Mouse (Mus musculus): ENCODE data around the gene Ift43. TPM values are rescaled to one million over a fixed set of nuclear protein-coding genes. Genes with fewer than 3 reads are reported as not detected.
A peak's percentile ranks its signal among the peaks of the same experiment; 100 is the strongest.

Gene Ift43
- 47.3 and 47.9 TPM in 2 replicates for polyA plus RNA-seq (2015; fragmentation: Nextera tagmentation; extraction: Ambion mirVana)

- ATAC-seq (replicated peaks): peak; percentile 84
- Histone ChIP-seq H3K36me3 (replicated peaks) (0 out of 2 replicates have a peak, but pooled peaks cover 4% of the 10 kb centered on the region), H3K9ac (peak within 1 kb of the TSS; percentile 60), H3K4me2 (peak within 1 kb of the TSS; percentile 74), H3K9me3 (no peaks in the 10 kb centered on the region), H3K4me3 (peak within 1 kb of the TSS; percentile 80), H3K27ac (peak within 1 kb of the TSS; percentile 65), H3K4me1 (peaks cover 28% of the 10 kb centered on the region), H3K27me3 (replicated peaks) (0 out of 2 replicates have a peak, but pooled peaks cover 9% of the 10 kb centered on the region)
- WGBS: under 1% methylated on average over 35 of the region's 35 CpGs
Observed at GRCm38 (mm10) chr12:86082481-86083012, at the start of gene Ift43. Gene Ift43, plus strand, starts transcription at chr12:86082541.

GRCm38 (mm10) chr12:86035586-86035985 lies 46.8 kb upstream of the Ift43 start:
- H3K36me3 ChIP-seq (replicated peaks): no peaks in the 10 kb centered on the region
- no peaks in the 10 kb centered on the region for H3K9me3 ChIP-seq
- no peak overlapping the region for H3K4me2 ChIP-seq
- H3K9ac ChIP-seq: no peak overlapping the region
- H3K27me3 ChIP-seq (replicated peaks): no peaks in the 10 kb centered on the region
- no peak overlapping the region for H3K4me3 ChIP-seq
- ATAC-seq (replicated peaks): no peak
- peaks cover 13% of the 10 kb centered on the region for H3K4me1 ChIP-seq
- H3K27ac ChIP-seq: no peak overlapping the region

- Histone ChIP-seq H3K9ac (no peak overlapping the region), H3K4me1 (peaks cover 13% of the 10 kb centered on the region), H3K4me2 (no peak overlapping the region), H3K27ac (no peak overlapping the region), H3K4me3 (no peak overlapping the region), H3K36me3 (replicated peaks) (no peaks in the 10 kb centered on the region), H3K9me3 (no peaks in the 10 kb centered on the region), H3K27me3 (replicated peaks) (no peaks in the 10 kb centered on the region)
- 39% methylated on average over 9 of the region's 9 CpGs for WGBS
- ATAC-seq (replicated peaks): no peak
Observed at GRCm38 (mm10) chr12:86036368-86037166, 45.8 kb upstream of the Ift43 start.

- Histone ChIP-seq H3K9ac (no peak overlapping the region), H3K4me3 (no peak overlapping the region), H3K9me3 (no peaks in the 10 kb centered on the region), H3K4me1 (peaks cover 13% of the 10 kb centered on the region), H3K4me2 (no peak overlapping the region), H3K27ac (no peak overlapping the region), H3K27me3 (replicated peaks) (no peaks in the 10 kb centered on the region), H3K36me3 (replicated peaks) (no peaks in the 10 kb centered on the region)
- no peak for ATAC-seq (replicated peaks)
- WGBS: 31% methylated on average over 12 of the region's 12 CpGs
Observed at GRCm38 (mm10) chr12:86037235-86037921, 45.0 kb upstream of the Ift43 start.

GRCm38 (mm10) chr12:86039078-86039477 lies 43.3 kb upstream of the Ift43 start:
- H3K4me3 ChIP-seq: no peak overlapping the region
- H3K9ac ChIP-seq: no peak overlapping the region
- no peak overlapping the region for H3K27ac ChIP-seq
- no peak overlapping the region for H3K4me2 ChIP-seq
- WGBS: 78% methylated on average over 5 of the region's 5 CpGs
- H3K27me3 ChIP-seq (replicated peaks): no peaks in the 10 kb centered on the region
- H3K9me3 ChIP-seq: no peaks in the 10 kb centered on the region; the same call in 1 of the 2 replicates
- peaks cover 13% of the 10 kb centered on the region for H3K4me1 ChIP-seq
- no peaks in the 10 kb centered on the region; the same call in 1 of the 2 replicates for H3K36me3 ChIP-seq (replicated peaks)
- ATAC-seq (replicated peaks): no peak

GRCm38 (mm10) chr12:86039751-86040150 lies 42.6 kb upstream of the Ift43 start:
- WGBS: 88% methylated on average over 6 of the region's 6 CpGs

GRCm38 (mm10) chr12:86046141-86046540 lies 36.2 kb upstream of the Ift43 start:
- WGBS: 85% methylated on average over 5 of the region's 5 CpGs
- Histone ChIP-seq H3K9ac (no peak overlapping the region), H3K4me1 (no peaks in the 10 kb centered on the region), H3K36me3 (replicated peaks) (no peaks in the 10 kb centered on the region; the same call in 1 of the 2 replicates), H3K9me3 (no peaks in the 10 kb centered on the region; the same call in 1 of the 2 replicates), H3K4me2 (no peak overlapping the region), H3K27ac (no peak overlapping the region), H3K4me3 (no peak overlapping the region), H3K27me3 (replicated peaks) (no peaks in the 10 kb centered on the region)
- no peak for ATAC-seq (replicated peaks)

More at GRCm38 (mm10) chr12:86039751-86040150, 42.6 kb upstream of the Ift43 start:
- H3K36me3 ChIP-seq (replicated peaks): no peaks in the 10 kb centered on the region; the same call in 1 of the 2 replicates
- H3K27ac ChIP-seq: no peak overlapping the region
- H3K9me3 ChIP-seq: no peaks in the 10 kb centered on the region; the same call in 1 of the 2 replicates
- no peak for ATAC-seq (replicated peaks)
- peaks cover 13% of the 10 kb centered on the region for H3K4me1 ChIP-seq
- no peaks in the 10 kb centered on the region for H3K27me3 ChIP-seq (replicated peaks)
- no peak overlapping the region for H3K4me2 ChIP-seq
- no peak overlapping the region for H3K9ac ChIP-seq
- no peak overlapping the region for H3K4me3 ChIP-seq

- Histone ChIP-seq H3K4me1 (no peaks in the 10 kb centered on the region), H3K36me3 (replicated peaks) (no peaks in the 10 kb centered on the region; the same call in 1 of the 2 replicates), H3K27me3 (replicated peaks) (no peaks in the 10 kb centered on the region), H3K27ac (no peak overlapping the region), H3K9ac (no peak overlapping the region), H3K4me3 (no peak overlapping the region), H3K9me3 (no peaks in the 10 kb centered on the region; the same call in 1 of the 2 replicates), H3K4me2 (no peak overlapping the region)
- WGBS: 96% methylated on average over 2 of the region's 2 CpGs
- ATAC-seq (replicated peaks): no peak
Observed at GRCm38 (mm10) chr12:86046776-86047175, 35.6 kb upstream of the Ift43 start.

- H3K4me1 ChIP-seq: no peaks in the 10 kb centered on the region
- ATAC-seq (replicated peaks): no peak
- H3K27me3 ChIP-seq (replicated peaks): no peaks in the 10 kb centered on the region
Observed at GRCm38 (mm10) chr12:86047376-86047775, 35.0 kb upstream of the Ift43 start.

GRCm38 (mm10) chr12:86049813-86050212 lies 32.5 kb upstream of the Ift43 start:
- no peaks in the 10 kb centered on the region for H3K4me1 ChIP-seq
- 52% methylated on average over 6 of the region's 6 CpGs for WGBS
- H3K27me3 ChIP-seq (replicated peaks): no peaks in the 10 kb centered on the region
- H3K4me2 ChIP-seq: no peak overlapping the region
- H3K9me3 ChIP-seq: no peaks in the 10 kb centered on the region
- no peak overlapping the region for H3K4me3 ChIP-seq
- no peaks in the 10 kb centered on the region for H3K36me3 ChIP-seq (replicated peaks)
- no peak for ATAC-seq (replicated peaks)
- H3K27ac ChIP-seq: no peak overlapping the region
- H3K9ac ChIP-seq: no peak overlapping the region

More at GRCm38 (mm10) chr12:86047376-86047775, 35.0 kb upstream of the Ift43 start:
- H3K9me3 ChIP-seq: no peaks in the 10 kb centered on the region; the same call in 1 of the 2 replicates
- 84% methylated on average over 8 of the region's 8 CpGs for WGBS
- no peak overlapping the region for H3K9ac ChIP-seq
- no peak overlapping the region for H3K4me2 ChIP-seq
- H3K27ac ChIP-seq: no peak overlapping the region
- no peaks in the 10 kb centered on the region; the same call in 1 of the 2 replicates for H3K36me3 ChIP-seq (replicated peaks)
- no peak overlapping the region for H3K4me3 ChIP-seq

GRCm38 (mm10) chr12:86051477-86051876 lies 30.9 kb upstream of the Ift43 start:
- Histone ChIP-seq H3K36me3 (replicated peaks) (no peaks in the 10 kb centered on the region), H3K4me1 (no peaks in the 10 kb centered on the region), H3K9ac (no peak overlapping the region), H3K4me2 (no peak overlapping the region), H3K27ac (no peak overlapping the region), H3K9me3 (no peaks in the 10 kb centered on the region), H3K4me3 (no peak overlapping the region), H3K27me3 (replicated peaks) (no peaks in the 10 kb centered on the region)
- no peak for ATAC-seq (replicated peaks)
- WGBS: 95% methylated on average over 5 of the region's 5 CpGs

GRCm38 (mm10) chr12:86055306-86055705 lies 27.0 kb upstream of the Ift43 start:
- H3K36me3 ChIP-seq (replicated peaks): no peaks in the 10 kb centered on the region
- H3K27me3 ChIP-seq (replicated peaks): no peaks in the 10 kb centered on the region
- WGBS: 94% methylated on average over 2 of the region's 2 CpGs
- H3K4me2 ChIP-seq: no peak overlapping the region
- H3K9ac ChIP-seq: no peak overlapping the region
- no peak overlapping the region for H3K27ac ChIP-seq
- ATAC-seq (replicated peaks): no peak
- H3K4me3 ChIP-seq: no peak overlapping the region
- no peaks in the 10 kb centered on the region for H3K4me1 ChIP-seq
- H3K9me3 ChIP-seq: no peaks in the 10 kb centered on the region

All from midbrain, embryonic 15.5 days (tissue).